8 mouse cellular contexts compared by ENCODE assay signal in the genomic region with DNA sequence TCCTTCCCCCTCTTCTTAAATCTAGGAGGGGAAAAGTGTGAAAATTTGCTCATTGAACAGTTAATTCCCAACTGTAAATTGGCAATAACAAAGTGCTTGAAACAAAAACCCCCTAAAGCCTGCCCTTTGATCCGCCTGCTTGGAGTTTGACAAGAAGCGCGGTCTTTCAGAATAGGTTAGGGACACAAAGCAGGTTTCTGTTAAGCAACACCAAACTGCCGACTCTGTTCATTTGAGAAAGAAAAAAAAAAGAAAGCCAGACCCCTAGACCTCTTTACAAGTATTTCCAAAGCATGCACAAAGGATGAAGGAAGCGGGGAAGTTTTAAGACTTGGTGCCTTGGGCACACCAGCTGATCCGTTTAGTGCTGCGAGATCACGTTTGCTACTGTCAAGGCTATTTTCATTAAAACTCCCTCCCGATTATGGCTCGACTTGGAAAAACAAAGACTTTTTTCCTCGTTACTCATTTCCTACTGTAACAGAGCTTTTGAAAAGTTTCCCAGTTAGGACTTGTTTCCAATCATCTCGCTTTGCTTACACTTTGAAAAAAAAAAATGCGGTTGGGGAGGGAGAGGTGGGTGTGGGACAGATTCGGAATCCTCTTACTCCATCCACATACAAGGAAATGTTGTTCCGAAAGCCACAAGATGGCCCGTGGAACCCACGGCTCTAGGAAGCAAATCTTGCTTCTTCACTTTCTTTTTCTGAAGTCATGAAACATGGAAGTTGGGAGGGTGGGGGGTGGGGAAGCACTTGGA. TPM values are rescaled to one million over a fixed set of nuclear protein-coding genes. Genes with fewer than 3 reads are reported as not detected.
DNase-seq lines count a peak whose midpoint lies in the region; ATAC-seq and TF ChIP-seq lines count a peak whose summit lies in the region.

No protein-coding gene starts in this region.

- no peak for DNase-seq in layer of hippocampus, postnatal 25 days (ENCODE audit: extremely low spot score in 1 of 2, low spot score in 1 of 2)
- DNase-seq in left cerebral cortex, postnatal 4 days = no peak
- no peak for DNase-seq in frontal cortex, postnatal 10 days (ENCODE audit: low spot score in 2 of 2)

- 4% methylated on average over 17 of the region's 17 CpGs for WGBS in heart, embryonic 15.5 days
- WGBS in limb, embryonic 12.5 days = under 1% methylated on average over 17 of the region's 17 CpGs
- under 1% methylated on average over 17 of the region's 17 CpGs for whole genome bisulfite sequencing in neural tube, embryonic 14.5 days

- H3K27ac ChIP-seq in bone marrow macrophage, adult 2 months (ENCODE audit: insufficient read depth, low read depth, low read length) = peak overlapping the region; percentile 80
- H3K27ac ChIP-seq in heart, embryonic 15.5 days = peak overlapping the region; percentile 96
- H3K27ac ChIP-seq in limb, embryonic 12.5 days = peak overlapping the region; percentile 99
- peak overlapping the region; percentile 78; the same call in 1 of the 2 replicates for H3K27ac ChIP-seq in neural tube, embryonic 14.5 days (ENCODE audit: low read depth, low read length)

- TF ChIP-seq POLR2A in bone marrow macrophage, adult 2 months (IDR thresholded peaks at IDR 0.05; ENCODE audit: borderline replicate concordance, low read depth, low read length) = no peak

- peaks cover 52% of the 10 kb centered on the region for H3K4me1 ChIP-seq in E14TG2a.4 (replicated peaks; ENCODE audit: low read depth, low read length)
- H3K4me1 ChIP-seq in bone marrow macrophage, adult 2 months (ENCODE audit: control insufficient read depth, insufficient read depth, low read length) = peaks cover 9% of the 10 kb centered on the region
- peaks cover 11% of the 10 kb centered on the region for H3K4me1 ChIP-seq in heart, embryonic 15.5 days (replicated peaks)
- H3K4me1 ChIP-seq in limb, embryonic 12.5 days (replicated peaks) = peaks cover 25% of the 10 kb centered on the region
- peaks cover 4% of the 10 kb centered on the region; the same call in 1 of the 2 replicates for H3K4me1 ChIP-seq in neural tube, embryonic 14.5 days (ENCODE audit: control insufficient read depth, insufficient read depth, low read length)

- H3K27me3 ChIP-seq in E14TG2a.4 (ENCODE audit: insufficient read depth, low read length) = no peaks in the 10 kb centered on the region
- H3K27me3 ChIP-seq in heart, embryonic 15.5 days = no peaks in the 10 kb centered on the region
- H3K27me3 ChIP-seq in limb, embryonic 12.5 days = no peaks in the 10 kb centered on the region
- H3K27me3 ChIP-seq in neural tube, embryonic 14.5 days (ENCODE audit: control insufficient read depth, insufficient read depth, low read length) = no peaks in the 10 kb centered on the region; the same call in 1 of the 2 replicates

- no peak for TF ChIP-seq CTCF in E14TG2a.4 (conservative IDR thresholded peaks at IDR 0.05; ENCODE audit: low read length)
- TF ChIP-seq CTCF in bone marrow macrophage, adult 2 months (IDR thresholded peaks at IDR 0.05; ENCODE audit: low read depth, low read length) = no peak

- H3K36me3 ChIP-seq in E14TG2a.4 (ENCODE audit: insufficient read depth, low read length) = peaks cover 62% of the 10 kb centered on the region
- H3K36me3 ChIP-seq in heart, embryonic 15.5 days = peaks cover 1% of the 10 kb centered on the region; the same call in 1 of the 2 replicates
- peaks cover 34% of the 10 kb centered on the region for H3K36me3 ChIP-seq in limb, embryonic 12.5 days
- no peaks in the 10 kb centered on the region for H3K36me3 ChIP-seq in neural tube, embryonic 14.5 days (ENCODE audit: control insufficient read depth, insufficient read depth, low read length)

- peak overlapping the region; percentile 85 for H3K9ac ChIP-seq in heart, embryonic 15.5 days
- H3K9ac ChIP-seq in limb, embryonic 12.5 days (replicated peaks) = peak overlapping the region; percentile 89
- peak overlapping the region; percentile 35; the same call in 1 of the 2 replicates for H3K9ac ChIP-seq in neural tube, embryonic 14.5 days (replicated peaks; ENCODE audit: low read depth, low read length)

- peak overlapping the region; percentile 95 for H3K4me3 ChIP-seq in E14TG2a.4 (replicated peaks; ENCODE audit: low read length)
- H3K4me3 ChIP-seq in bone marrow macrophage, adult 2 months (ENCODE audit: insufficient read depth, low read length) = peak overlapping the region; percentile 96
- peak overlapping the region; percentile 83 for H3K4me3 ChIP-seq in heart, embryonic 15.5 days
- peak overlapping the region; percentile 73 for H3K4me3 ChIP-seq in limb, embryonic 12.5 days (replicated peaks)
- H3K4me3 ChIP-seq in neural tube, embryonic 14.5 days (ENCODE audit: low read depth, low read length) = peak overlapping the region; percentile 54

- peak overlapping the region; percentile 98 for H3K4me2 ChIP-seq in heart, embryonic 15.5 days
- peak overlapping the region; percentile 97 for H3K4me2 ChIP-seq in limb, embryonic 12.5 days
- H3K4me2 ChIP-seq in neural tube, embryonic 14.5 days (ENCODE audit: low read depth, low read length) = peak overlapping the region; percentile 97

- no peak for ATAC-seq in heart, embryonic 15.5 days (replicated peaks; ENCODE audit: insufficient number of reproducible peaks, insufficient read depth, low FRiP score, low read depth)
- ATAC-seq in limb, embryonic 12.5 days (ENCODE audit: insufficient number of reproducible peaks, insufficient read depth, low FRiP score, low TSS enrichment, low read depth) = no peak
- ATAC-seq in neural tube, embryonic 14.5 days (ENCODE audit: low read depth) = no peak

- intact Hi-C loops in left cerebral cortex, postnatal 4 days (cut with DNase I) = no loop called here

- H3K9me3 ChIP-seq in E14TG2a.4 (ENCODE audit: low read length) = no peaks in the 10 kb centered on the region
- no peaks in the 10 kb centered on the region for H3K9me3 ChIP-seq in heart, embryonic 15.5 days (replicated peaks)
- no peaks in the 10 kb centered on the region for H3K9me3 ChIP-seq in limb, embryonic 12.5 days
- H3K9me3 ChIP-seq in neural tube, embryonic 14.5 days (ENCODE audit: control insufficient read depth, low read length) = no peaks in the 10 kb centered on the region

RNA-seq across cellular contexts. Expression of a gene that starts 5.4 kb away (rescaled TPM):
- polyA plus RNA-seq in bone marrow macrophage, adult 2 months (2012; ENCODE audit: insufficient read depth, insufficient read length, missing spikeins) = 86.0 and 97.0 TPM in 2 replicates
- polyA plus RNA-seq in heart, embryonic 15.5 days (2015; fragmentation: Nextera tagmentation; extraction: Ambion mirVana) = 19.6 and 28.1 TPM in 2 replicates
- 130 and 136 TPM in 2 replicates for polyA plus RNA-seq in limb, embryonic 12.5 days (2016; fragmentation: Nextera tagmentation; extraction: Ambion mirVana)
- 10.9 and 13.2 TPM in 2 replicates for polyA plus RNA-seq in neural tube, embryonic 14.5 days (2014; fragmentation: Nextera tagmentation; extraction: Ambion mirVana)
- 1 to 10 TPM; 1.9 to 2.3 TPM for total RNA-seq in layer of hippocampus, postnatal 25 days (2021)
- total RNA-seq in left cerebral cortex, postnatal 4 days (2021) = 1 to 10 TPM; 3.2 to 3.3 TPM

Comparison
In these comparisons a context has a peak if more than half of its experiments do, and no peak if none do; other contexts are left out.
1. H3K9ac ChIP-seq: peak in every context shown above with its lines; median percentile 89 in limb, embryonic 12.5 days; 85 in heart, embryonic 15.5 days; 35 in neural tube, embryonic 14.5 days.